Comparison of ENCODE assay signal across 8 mouse cellular contexts in genomic region chr1:58652480-58653403, GRCm38 (mm10). TPM values are rescaled to one million over a fixed set of nuclear protein-coding genes. Genes with fewer than 3 reads are reported as not detected.
A peak's percentile ranks its signal among the peaks of the same experiment; 100 is the strongest.
DNase-seq lines count a peak whose midpoint lies in the region; ATAC-seq and TF ChIP-seq lines count a peak whose summit lies in the region.

No protein-coding gene starts in this region.

- peak; percentile 67 for TF ChIP-seq POLR2A in myocyte (IDR thresholded peaks at IDR 0.05; ENCODE audit: insufficient read length, low read depth)

- H3K4me3 ChIP-seq in embryonic facial prominence, embryonic 15.5 days (replicated peaks) = peak overlapping the region; percentile 62
- H3K4me3 ChIP-seq in kidney, embryonic 14.5 days (ENCODE audit: low read length) = peak overlapping the region; percentile 47
- peak overlapping the region; percentile 59 for H3K4me3 ChIP-seq in liver, embryonic 11.5 days (ENCODE audit: low read depth, low read length)
- H3K4me3 ChIP-seq in myocyte = peak overlapping the region; percentile 54

- peak overlapping the region; percentile 66 for H3K4me2 ChIP-seq in embryonic facial prominence, embryonic 15.5 days (replicated peaks)
- peak overlapping the region; percentile 80 for H3K4me2 ChIP-seq in kidney, embryonic 14.5 days (replicated peaks; ENCODE audit: low read depth, low read length)
- peak overlapping the region; percentile 75 for H3K4me2 ChIP-seq in liver, embryonic 11.5 days
- H3K4me2 ChIP-seq in myocyte (ENCODE audit: low read depth) = peak overlapping the region; percentile 62

- no peaks in the 10 kb centered on the region for H3K36me3 ChIP-seq in embryonic facial prominence, embryonic 15.5 days
- H3K36me3 ChIP-seq in kidney, embryonic 14.5 days (ENCODE audit: control insufficient read depth, insufficient read depth, low read length) = no peaks in the 10 kb centered on the region
- no peaks in the 10 kb centered on the region for H3K36me3 ChIP-seq in liver, embryonic 11.5 days (ENCODE audit: control insufficient read depth, insufficient read depth, low read length)
- H3K36me3 ChIP-seq in myocyte (ENCODE audit: control insufficient read depth, insufficient read depth) = no peaks in the 10 kb centered on the region
- H3K36me3 ChIP-seq in splenic B cell, adult 2 months (ENCODE audit: control insufficient read depth, insufficient read depth, low read length, poor library complexity, severe bottlenecking) = no peaks in the 10 kb centered on the region

- H3K79me2 ChIP-seq in myocyte (ENCODE audit: control insufficient read depth, insufficient read depth) = no peaks in the 10 kb centered on the region

- WGBS in embryonic facial prominence, embryonic 15.5 days = 2% methylated on average over 37 of the region's 37 CpGs
- 2% methylated on average over 37 of the region's 37 CpGs for WGBS in kidney, embryonic 14.5 days
- under 1% methylated on average over 37 of the region's 37 CpGs for WGBS in liver, embryonic 11.5 days

- ATAC-seq in embryonic facial prominence, embryonic 15.5 days (ENCODE audit: insufficient number of reproducible peaks, low FRiP score, low TSS enrichment, low read depth) = peak; percentile 80
- ATAC-seq in kidney, embryonic 14.5 days (ENCODE audit: low FRiP score, low TSS enrichment) = peak; percentile 87; the same call in 1 of the 2 replicates
- ATAC-seq in liver, embryonic 11.5 days (replicated peaks; ENCODE audit: low FRiP score) = peak; percentile 78

- H3K9ac ChIP-seq in embryonic facial prominence, embryonic 15.5 days = peak overlapping the region; percentile 62
- peak overlapping the region; percentile 53 for H3K9ac ChIP-seq in kidney, embryonic 14.5 days (ENCODE audit: low read depth, low read length)
- peak overlapping the region; percentile 65 for H3K9ac ChIP-seq in liver, embryonic 11.5 days (ENCODE audit: low read depth, low read length)

- peak overlapping the region; percentile 25 for H3ac ChIP-seq in myocyte (ENCODE audit: control insufficient read depth, insufficient read length)

- H3K4me1 ChIP-seq in embryonic facial prominence, embryonic 15.5 days = no peaks in the 10 kb centered on the region
- no peaks in the 10 kb centered on the region for H3K4me1 ChIP-seq in kidney, embryonic 14.5 days (ENCODE audit: control insufficient read depth, insufficient read depth, low read length)
- no peaks in the 10 kb centered on the region for H3K4me1 ChIP-seq in liver, embryonic 11.5 days (replicated peaks; ENCODE audit: control insufficient read depth, insufficient read depth, low read length)

- H3K9me3 ChIP-seq in embryonic facial prominence, embryonic 15.5 days (replicated peaks) = no peaks in the 10 kb centered on the region
- H3K9me3 ChIP-seq in kidney, embryonic 14.5 days (ENCODE audit: control insufficient read depth, low read length) = no peaks in the 10 kb centered on the region
- no peaks in the 10 kb centered on the region for H3K9me3 ChIP-seq in liver, embryonic 11.5 days (ENCODE audit: control insufficient read depth, low read length)

- H3K27me3 ChIP-seq in embryonic facial prominence, embryonic 15.5 days = no peaks in the 10 kb centered on the region
- H3K27me3 ChIP-seq in kidney, embryonic 14.5 days (ENCODE audit: control insufficient read depth, insufficient read depth, low read length) = no peaks in the 10 kb centered on the region
- H3K27me3 ChIP-seq in liver, embryonic 11.5 days (replicated peaks; ENCODE audit: control insufficient read depth, insufficient read depth, low read length) = no peaks in the 10 kb centered on the region
- H3K27me3 ChIP-seq in myocyte (ENCODE audit: control insufficient read depth, insufficient read depth, insufficient read length) = no peaks in the 10 kb centered on the region
- no peaks in the 10 kb centered on the region for H3K27me3 ChIP-seq in splenic B cell, adult 2 months (ENCODE audit: control insufficient read depth, insufficient read depth, low read length, poor library complexity, severe bottlenecking)

- peak overlapping the region; percentile 44; the same call in 1 of the 2 replicates for H3K27ac ChIP-seq in embryonic facial prominence, embryonic 15.5 days (replicated peaks)
- H3K27ac ChIP-seq in kidney, embryonic 14.5 days (ENCODE audit: low read depth, low read length) = no peak overlapping the region
- H3K27ac ChIP-seq in liver, embryonic 11.5 days (ENCODE audit: low read depth, low read length) = no peak overlapping the region

- peak; percentile 75 for DNase-seq in 416B (ENCODE audit: low read depth)
- DNase-seq in adrenal gland, postnatal 4 days (ENCODE audit: low spot score in 2 of 2) = peak; percentile 35 to 55
- peak; percentile 63 to 67 for DNase-seq in heart, adult 9 months (ENCODE audit: low spot score in 2 of 2)
- peak; percentile 70 for DNase-seq in liver, embryonic 11.5 days (ENCODE audit: low spot score)
- DNase-seq in splenic B cell, adult 2 months (ENCODE audit: low read depth, low spot score) = peak; percentile 76

TF ChIP-seq in myocyte, 11 proteins besides CTCF, POLR2A, EP300 and RAD21:
- no peak for TF ChIP-seq MYOD1 (IDR thresholded peaks at IDR 0.05; ENCODE audit: control insufficient read depth in 1 of 3, insufficient read length in 2 of 3, low read depth in 2 of 3)
- peak; percentile 22 for TF ChIP-seq POLR2AphosphoS2 (IDR thresholded peaks at IDR 0.05; ENCODE audit: insufficient read length, low read depth)
- TF ChIP-seq MAX (IDR thresholded peaks at IDR 0.05; ENCODE audit: low read depth) = no peak
- no peak for TF ChIP-seq E2F4 (IDR thresholded peaks at IDR 0.05; ENCODE audit: insufficient read depth)
- TF ChIP-seq TCF12 (IDR thresholded peaks at IDR 0.05; ENCODE audit: insufficient read depth, poor library complexity, severe bottlenecking) = no peak
- TF ChIP-seq USF1 (IDR thresholded peaks at IDR 0.05; ENCODE audit: low read depth) = no peak
- TF ChIP-seq CEBPB (IDR thresholded peaks at IDR 0.05; ENCODE audit: insufficient read depth, poor library complexity, severe bottlenecking) = no peak
TF ChIP-seq in myocyte: peak in this region for 1.

RNA-seq across cellular contexts. Expression of gene Als2cr12, which starts 43.0 kb away (rescaled TPM):
- under 1 TPM; 0.20 to 0.25 TPM for total RNA-seq in adrenal gland, postnatal 4 days (2021)
- polyA plus RNA-seq in embryonic facial prominence, embryonic 15.5 days (2015; fragmentation: Nextera tagmentation; extraction: Ambion mirVana) = 0.17 and 0.68 TPM in 2 replicates
- polyA plus RNA-seq in kidney, embryonic 14.5 days (2014; fragmentation: Nextera tagmentation; extraction: Ambion mirVana) = not detected in 2 replicates
- polyA plus RNA-seq in liver, embryonic 11.5 days (2014; fragmentation: Nextera tagmentation; extraction: Ambion mirVana) = not detected in 2 replicates
- polyA plus RNA-seq in myocyte (2012; fragmentation: generic; extraction: Trizol) = 0.07 TPM

RNA-seq across cellular contexts. Expression of gene Cflar, which starts 58.6 kb away (rescaled TPM):
- total RNA-seq in adrenal gland, postnatal 4 days (2021) = 100 to 1,000 TPM; 101 to 104 TPM
- 38.5 and 39.2 TPM in 2 replicates for polyA plus RNA-seq in embryonic facial prominence, embryonic 15.5 days (2015; fragmentation: Nextera tagmentation; extraction: Ambion mirVana)
- polyA plus RNA-seq in kidney, embryonic 14.5 days (2014; fragmentation: Nextera tagmentation; extraction: Ambion mirVana) = 34.0 and 39.6 TPM in 2 replicates
- 18.6 and 20.4 TPM in 2 replicates for polyA plus RNA-seq in liver, embryonic 11.5 days (2014; fragmentation: Nextera tagmentation; extraction: Ambion mirVana)
- 19.7 TPM for polyA plus RNA-seq in myocyte (2012; fragmentation: generic; extraction: Trizol)
